Mouse (Mus musculus): ENCODE data around the gene Rph3al.

Gene Rph3al

GRCm38 (mm10) chr11:75930208-75930607, 8.0 kb downstream of the Rph3al start:
- TF ChIP-seq GATA4 (IDR thresholded peaks at IDR 0.05; ENCODE audit: insufficient replicate concordance, low read length) = no peak

- no peak for TF ChIP-seq GATA4 (IDR thresholded peaks at IDR 0.05; ENCODE audit: insufficient replicate concordance, low read length)
Observed at GRCm38 (mm10) chr11:75927881-75928280, 10.3 kb downstream of the Rph3al start.

GRCm38 (mm10) chr11:75926431-75927312, 11.6 kb downstream of the Rph3al start:
- no peak for TF ChIP-seq GATA4 (IDR thresholded peaks at IDR 0.05; ENCODE audit: insufficient replicate concordance, low read length)

GRCm38 (mm10) chr11:75925801-75926200, 12.4 kb downstream of the Rph3al start:
- TF ChIP-seq GATA4 (IDR thresholded peaks at IDR 0.05; ENCODE audit: insufficient replicate concordance, low read length) = no peak

GRCm38 (mm10) chr11:75922741-75923140, 15.5 kb downstream of the Rph3al start:
- no peak for TF ChIP-seq GATA4 (IDR thresholded peaks at IDR 0.05; ENCODE audit: insufficient replicate concordance, low read length)

- no peak for TF ChIP-seq GATA4 (IDR thresholded peaks at IDR 0.05; ENCODE audit: insufficient replicate concordance, low read length)
Observed at GRCm38 (mm10) chr11:75919139-75919538, 19.1 kb downstream of the Rph3al start.

- no peak for TF ChIP-seq GATA4 (IDR thresholded peaks at IDR 0.05; ENCODE audit: insufficient replicate concordance, low read length)
Observed at GRCm38 (mm10) chr11:75917340-75917739, 20.9 kb downstream of the Rph3al start.

GRCm38 (mm10) chr11:75913953-75914352, 24.3 kb downstream of the Rph3al start:
- no peak for TF ChIP-seq GATA4 (IDR thresholded peaks at IDR 0.05; ENCODE audit: insufficient replicate concordance, low read length)

GRCm38 (mm10) chr11:75912944-75913657, 25.1 kb downstream of the Rph3al start:
- no peak for TF ChIP-seq GATA4 (IDR thresholded peaks at IDR 0.05; ENCODE audit: insufficient replicate concordance, low read length)

GRCm38 (mm10) chr11:75911962-75912361, 26.3 kb downstream of the Rph3al start:
- no peak for TF ChIP-seq GATA4 (IDR thresholded peaks at IDR 0.05; ENCODE audit: insufficient replicate concordance, low read length)

GRCm38 (mm10) chr11:75909702-75910429, 28.4 kb downstream of the Rph3al start:
- TF ChIP-seq GATA4 (IDR thresholded peaks at IDR 0.05; ENCODE audit: insufficient replicate concordance, low read length) = no peak

- TF ChIP-seq GATA4 (IDR thresholded peaks at IDR 0.05; ENCODE audit: insufficient replicate concordance, low read length) = no peak
Observed at GRCm38 (mm10) chr11:75907406-75907805, 30.8 kb downstream of the Rph3al start.

GRCm38 (mm10) chr11:75906556-75906955, 31.7 kb downstream of the Rph3al start:
- TF ChIP-seq GATA4 (IDR thresholded peaks at IDR 0.05; ENCODE audit: insufficient replicate concordance, low read length) = no peak

GRCm38 (mm10) chr11:75904982-75905381, 33.2 kb downstream of the Rph3al start:
- TF ChIP-seq GATA4 (IDR thresholded peaks at IDR 0.05; ENCODE audit: insufficient replicate concordance, low read length) = no peak

GRCm38 (mm10) chr11:75904501-75904900, 33.7 kb downstream of the Rph3al start:
- no peak for TF ChIP-seq GATA4 (IDR thresholded peaks at IDR 0.05; ENCODE audit: insufficient replicate concordance, low read length)

Data from liver, adult (tissue).